Mouse (Mus musculus) adrenal gland, adult 10 weeks (tissue): ENCODE results near the gene Rusc2. TPM values are rescaled to one million over a fixed set of nuclear protein-coding genes. Genes with fewer than 3 reads are reported as not detected.

Experiments
- polyA plus RNA-seq: library from polyadenylated mRNA; stranded (reverse); fragments of 350-450 nt; fragmentation: Illumina TruSeq; extraction: RNeasy Lipid Tissue Mini Kit (QIAGEN cat#74804); gene quantifications from one replicate; pipeline ENCODE4 v1.2.3, GENCODE M21; 2014; ENCODE audit warnings: low read depth, low replicate concordance

Rusc2 gene
- 0.87 TPM for polyA plus RNA-seq

GRCm38 (mm10) chr4:43381408-43382154 lies at the start of gene Rusc2:
Gene Rusc2 (plus strand): TSS chr4:43381979.

GRCm38 (mm10) chr4:43428946-43429345 lies 47.2 kb downstream of the Rusc2 start, which contains the start of gene Fam166b:
Gene Fam166b (minus strand): TSS chr4:43429134.

GRCm38 (mm10) chr4:43441639-43442038 lies 59.9 kb downstream of the Rusc2 start, which contains the start of gene Tesk1:
Gene Tesk1 (plus strand): TSS chr4:43441939.

GRCm38 (mm10) chr4:43454041-43454836 lies 72.5 kb downstream of the Rusc2 start, which contains the start of gene Cd72:
Gene Cd72 (minus strand): TSS chr4:43454628.

Other genes starting within 250 kb of the Rusc2 start
- 0.35 TPM for gene Atp8b5, start 114.8 kb upstream of the Rusc2 start, polyA plus RNA-seq
- not detected for gene Fam166b, start 47.2 kb downstream of the Rusc2 start, polyA plus RNA-seq
- 0.58 TPM for gene Tesk1, start 60.0 kb downstream of the Rusc2 start, polyA plus RNA-seq
- 1.6 TPM for gene Cd72, start 72.6 kb downstream of the Rusc2 start, polyA plus RNA-seq
- not detected for gene Sit1, start 101.8 kb downstream of the Rusc2 start, polyA plus RNA-seq
- 10.8 TPM for gene Ccdc107, start 110.9 kb downstream of the Rusc2 start, polyA plus RNA-seq
- 1.4 TPM for gene Arhgef39, start 117.7 kb downstream of the Rusc2 start, polyA plus RNA-seq
- gene Car9, start 125.0 kb downstream of the Rusc2 start, polyA plus RNA-seq, result not detected
- 13.8 TPM for gene Tpm2, start 141.8 kb downstream of the Rusc2 start, polyA plus RNA-seq
- gene Creb3, start 180.4 kb downstream of the Rusc2 start, polyA plus RNA-seq, result 30.6 TPM
- gene Tln1, start 180.7 kb downstream of the Rusc2 start, polyA plus RNA-seq, result 297 TPM
- 3.9 TPM for gene Rgp1, start 196.7 kb downstream of the Rusc2 start, polyA plus RNA-seq
- gene Gba2, start 196.9 kb downstream of the Rusc2 start, polyA plus RNA-seq, result 2.4 TPM
- not detected for gene Msmp, start 202.5 kb downstream of the Rusc2 start, polyA plus RNA-seq
- gene Npr2, start 250.0 kb downstream of the Rusc2 start, polyA plus RNA-seq, result 9.6 TPM